Mouse (Mus musculus) cortical plate, adult 2 months (tissue): ENCODE results near the gene Irs2.

Experiments
- CTCF ChIP-seq: fragments of 200-500 bp; IDR thresholded peaks from 2 replicates; pipeline ENCODE4 v1.5.1; 2011; ENCODE audit warnings: mild to moderate bottlenecking, control low read depth, low read length; ENCODE audit not compliant: insufficient read depth; ENCODE audit errors: extremely low read depth
- POLR2A ChIP-seq: fragments of 200-500 bp; IDR thresholded peaks from 2 replicates; pipeline ENCODE4 v1.6.1; 2011; ENCODE audit warnings: mild to moderate bottlenecking, low read length, control low read depth; ENCODE audit not compliant: insufficient read depth; ENCODE audit errors: extremely low read depth

- TF ChIP-seq POLR2A: no peak
- no peak for TF ChIP-seq CTCF
These were observed 43.7 kb downstream of the Irs2 start for GRCm38 (mm10) chr8:10964511-10965099.
